Mouse (Mus musculus) skeletal muscle tissue, adult 2 months (tissue): Measurements from ENCODE around the gene Hunk.
A peak's percentile ranks its signal among the peaks of the same experiment; 100 is the strongest.

Experiments used
- DNase-seq: peaks from one replicate; pipeline ENCODE4 v3.0.0-alpha.2; 2012; ENCODE audit warnings: low read depth, low spot score

Gene Hunk

DNA sequence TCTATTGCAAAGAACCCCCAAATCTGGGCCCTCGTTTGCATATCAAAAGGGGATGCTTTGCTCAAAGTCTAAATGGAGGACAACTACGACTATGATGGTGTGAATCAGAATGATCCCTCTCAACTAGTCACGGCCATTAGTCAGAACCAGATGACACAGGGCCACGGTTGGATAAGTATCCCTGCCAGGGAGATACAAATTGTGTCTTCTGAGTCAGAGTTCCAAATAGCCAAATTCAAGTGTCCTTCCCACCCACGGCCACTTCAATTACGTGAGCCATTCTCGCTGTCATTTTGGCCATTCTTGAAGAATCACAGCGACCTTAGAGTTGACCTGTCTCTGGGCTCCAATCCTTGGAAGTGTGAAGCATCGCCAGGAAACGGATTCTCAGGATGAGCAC is 119.4 kb downstream of the Hunk start:
- peak; percentile 3 for DNase-seq

DNA sequence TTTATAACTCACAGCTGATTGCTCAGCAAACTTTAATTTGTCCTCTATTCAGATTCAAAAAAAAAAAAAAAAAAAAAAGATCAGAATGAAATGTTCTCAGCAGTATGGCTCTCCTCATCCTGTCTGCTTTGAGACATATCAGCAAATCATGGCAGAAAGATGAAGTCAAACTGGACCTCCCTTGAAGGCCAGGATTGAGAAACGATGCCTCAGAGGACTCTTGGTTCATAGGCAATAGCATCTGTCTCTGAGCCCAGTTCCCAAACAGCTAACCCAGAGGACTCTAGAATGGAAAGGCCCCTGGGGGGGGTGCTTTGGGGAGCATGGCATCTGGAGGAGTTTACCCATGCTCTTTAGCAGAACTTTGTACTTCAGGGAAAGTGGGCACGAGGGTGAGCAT is 119.9 kb downstream of the Hunk start:
- peak; percentile 6 for DNase-seq

DNA sequence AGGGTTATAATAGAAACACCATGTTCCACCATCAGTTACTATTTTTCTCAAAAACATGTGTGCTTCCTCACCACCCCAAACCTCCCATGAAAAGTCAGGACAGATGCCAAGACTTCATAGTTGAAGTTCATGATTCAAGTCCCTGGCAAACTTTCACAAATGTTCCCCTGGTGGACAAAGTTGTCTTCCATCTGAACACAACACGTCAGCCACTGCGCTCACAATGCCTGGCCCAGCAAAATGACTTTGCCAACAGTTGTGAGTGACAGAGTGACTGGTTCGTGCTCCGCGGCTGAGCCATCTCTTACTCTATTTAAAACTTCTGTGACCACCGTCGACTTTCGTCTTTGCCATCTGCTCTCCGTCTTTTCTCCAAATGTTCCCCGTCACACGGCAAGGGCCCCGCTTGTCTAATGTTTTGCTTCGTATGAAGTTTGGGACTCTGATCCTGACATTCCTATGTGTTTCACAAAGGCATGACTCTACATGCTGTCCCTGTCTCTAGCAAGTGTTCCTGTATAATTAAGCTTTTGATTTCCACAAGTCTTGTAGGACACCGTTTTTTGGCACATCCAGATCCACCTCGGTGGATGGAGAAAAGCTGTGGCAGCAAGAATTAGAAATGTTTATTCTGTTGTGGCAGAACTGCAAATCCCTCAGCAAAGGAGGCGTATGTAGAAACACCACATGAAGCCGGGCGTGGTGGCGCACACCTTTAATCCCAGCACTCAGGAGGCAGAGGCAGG is 125.9 kb downstream of the Hunk start:
- peak; percentile 68 for DNase-seq

DNA sequence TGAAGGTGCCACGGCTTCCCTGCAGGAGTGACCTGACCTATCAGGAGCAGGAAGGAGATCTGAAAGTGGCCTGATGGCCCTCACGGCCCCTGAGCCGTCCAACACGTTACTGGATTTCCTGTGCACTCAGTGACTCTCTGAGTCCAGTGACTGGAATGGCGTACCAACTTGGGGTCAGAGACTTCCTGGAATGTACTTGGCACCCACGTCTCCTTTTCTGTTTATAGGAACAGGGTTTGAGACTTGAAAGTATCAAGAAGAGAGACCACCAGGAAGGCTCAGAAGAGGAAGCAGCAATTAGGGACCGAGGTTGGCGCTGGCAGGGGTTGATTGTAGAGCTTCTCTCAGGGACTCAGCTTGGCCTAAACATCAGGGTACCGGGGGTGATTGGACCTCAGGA is 131.2 kb downstream of the Hunk start:
- DNase-seq, result no peak

DNA sequence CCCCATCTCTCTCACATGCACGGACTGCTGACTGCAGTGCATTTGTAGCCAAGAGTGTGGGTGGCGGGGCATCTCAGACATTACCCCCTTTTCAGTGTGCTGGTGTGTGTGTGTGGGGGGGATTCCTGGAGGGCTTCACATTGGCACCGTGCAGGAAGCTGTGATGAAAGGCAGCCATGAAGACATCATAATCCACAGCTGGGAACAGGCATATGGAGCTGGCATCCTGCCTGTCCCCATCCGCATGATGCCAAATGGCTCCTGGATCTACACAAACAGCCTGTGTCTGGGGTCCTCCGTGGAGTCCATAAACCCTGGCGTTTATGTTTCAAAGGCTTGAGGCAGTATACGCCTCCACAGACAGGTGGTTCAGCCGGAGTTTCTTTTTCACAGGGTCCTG is 132.4 kb downstream of the Hunk start:
- no peak for DNase-seq

DNA sequence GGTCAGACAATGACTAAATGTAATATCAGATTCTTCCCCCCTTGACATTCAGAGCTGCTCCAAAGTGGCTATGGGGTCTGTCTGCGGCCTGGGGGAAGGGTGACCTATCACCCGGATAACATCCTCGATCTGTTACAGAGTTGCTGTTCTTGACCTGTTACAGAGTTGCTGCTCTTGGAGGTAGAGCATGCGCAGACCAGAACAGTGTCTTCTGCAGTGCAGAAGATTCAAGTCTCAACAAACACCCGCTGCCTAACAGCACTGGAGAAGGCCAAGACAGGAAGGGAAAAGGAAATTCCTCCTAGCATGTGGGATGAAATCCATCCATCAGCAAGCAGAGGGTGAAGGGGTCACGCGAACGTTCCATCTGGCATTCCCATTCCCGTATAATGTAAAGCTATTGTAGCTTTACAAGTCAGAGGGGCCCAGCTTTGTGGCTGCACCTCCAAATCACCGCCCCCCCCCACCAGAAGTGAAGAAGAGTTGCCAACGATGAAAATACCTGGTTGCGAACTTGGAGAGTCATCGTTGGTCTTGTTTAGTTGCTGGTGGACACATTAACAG is 133.0 kb downstream of the Hunk start:
- DNase-seq, result no peak

DNA sequence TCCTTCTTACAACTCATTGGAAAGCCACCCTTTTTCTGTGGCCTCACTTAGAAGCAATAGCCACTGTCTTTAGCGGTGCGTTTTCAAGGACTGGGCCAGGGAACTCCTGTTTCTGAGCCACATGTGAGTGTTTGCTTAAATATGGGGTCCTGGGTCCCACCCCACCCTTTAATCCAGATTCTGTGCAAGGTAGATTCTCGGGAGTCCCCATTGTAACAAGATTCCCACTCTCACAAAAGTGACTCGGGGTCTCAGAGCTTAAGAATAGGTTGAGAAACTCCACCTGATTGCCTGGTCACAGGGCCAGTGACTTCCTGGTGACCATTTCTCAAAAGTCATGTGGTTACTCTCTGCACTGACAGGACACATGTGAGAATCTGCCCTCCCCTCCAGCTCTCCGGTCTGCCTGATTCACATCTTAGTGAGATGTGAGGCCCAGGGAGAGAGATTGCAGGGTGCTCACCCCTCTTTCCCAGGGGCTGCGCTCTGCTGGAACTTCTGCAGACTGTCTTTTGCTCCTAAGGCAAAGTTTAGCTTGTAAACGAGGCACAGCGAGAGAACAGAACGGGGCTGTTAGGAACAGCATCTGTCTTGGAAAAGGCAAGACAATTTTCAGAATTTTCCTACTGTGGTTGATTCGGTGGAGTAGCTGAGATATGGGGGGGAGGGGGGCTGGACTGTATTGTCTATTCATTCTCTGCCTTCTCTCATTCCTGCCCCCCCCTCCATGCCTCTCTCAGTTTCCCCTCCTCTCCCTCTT is 135.6 kb downstream of the Hunk start:
- no peak for DNase-seq

DNA sequence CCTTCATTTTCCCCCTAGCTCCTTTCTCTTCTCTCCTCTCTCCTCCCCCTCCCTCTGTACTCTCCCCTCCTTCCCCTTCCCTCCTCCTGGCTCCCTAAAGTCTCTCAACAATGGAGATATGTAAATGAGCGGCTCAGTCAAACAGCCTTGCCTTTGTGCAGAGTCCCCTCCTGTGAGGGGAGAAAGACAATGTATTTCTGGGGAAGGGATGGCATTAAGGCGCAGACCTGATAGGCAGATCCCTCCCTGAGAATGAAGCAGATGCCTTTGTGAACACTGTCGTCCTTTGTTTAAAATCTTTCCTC is 136.1 kb downstream of the Hunk start:
- no peak for DNase-seq

DNA sequence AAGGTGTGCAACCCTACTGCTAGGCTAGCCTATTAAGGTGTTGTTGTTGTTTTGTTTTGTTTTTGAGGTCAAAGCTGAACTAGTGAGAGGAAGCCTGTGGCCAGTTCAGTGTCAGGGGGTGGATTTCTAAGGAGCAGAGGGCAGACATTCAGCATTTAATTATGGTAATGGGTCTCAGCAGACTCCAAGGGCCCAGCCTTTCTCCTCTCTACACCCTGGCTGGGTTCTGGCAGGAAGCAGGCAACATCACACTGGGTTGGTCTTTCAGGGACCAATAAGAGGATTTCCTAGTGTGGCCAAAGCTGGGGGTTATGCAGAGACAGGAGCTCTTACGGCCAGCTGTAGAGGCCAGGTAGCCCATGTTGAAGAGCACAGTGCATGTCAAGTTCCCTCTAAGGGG is 136.8 kb downstream of the Hunk start:
- no peak for DNase-seq

DNA sequence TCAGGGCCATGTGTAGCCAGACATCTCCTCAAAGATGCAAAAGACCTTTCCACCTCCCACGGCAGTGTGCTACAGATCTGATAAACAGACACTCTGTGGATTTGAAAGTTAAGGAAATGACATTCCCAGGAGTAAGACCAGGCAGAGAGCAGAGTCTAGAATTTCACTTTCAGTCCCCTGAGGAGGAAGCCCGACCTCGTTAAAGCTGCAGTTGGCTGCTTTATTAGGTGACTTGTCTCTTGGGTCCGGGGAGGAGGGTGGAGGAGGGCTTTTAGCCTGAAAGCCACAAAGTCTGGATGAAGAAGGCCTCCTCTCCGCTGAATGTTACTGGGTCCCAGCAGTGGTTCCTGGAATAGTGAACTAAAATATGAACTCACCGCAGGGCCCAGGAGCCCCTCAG is 137.6 kb downstream of the Hunk start:
- no peak for DNase-seq

DNA sequence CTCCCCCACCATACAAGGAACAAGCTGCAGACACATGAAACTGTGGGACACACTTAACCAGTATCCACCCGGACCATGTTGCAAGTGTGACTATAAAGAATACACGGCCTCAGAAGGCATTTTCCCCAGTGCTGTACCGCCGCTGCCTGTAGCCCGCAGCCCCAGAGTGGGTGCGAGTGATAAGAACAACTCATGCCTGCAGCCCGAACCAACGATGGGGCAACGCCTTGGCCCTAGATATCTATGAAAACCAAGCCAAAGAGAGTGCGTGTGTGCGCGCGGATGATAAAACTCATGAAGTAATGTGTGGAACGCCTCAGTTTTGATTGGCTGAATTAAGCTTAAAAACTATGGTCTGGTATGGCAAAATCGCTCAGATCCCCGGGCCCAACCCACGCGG is 138.1 kb downstream of the Hunk start:
- no peak for DNase-seq

DNA sequence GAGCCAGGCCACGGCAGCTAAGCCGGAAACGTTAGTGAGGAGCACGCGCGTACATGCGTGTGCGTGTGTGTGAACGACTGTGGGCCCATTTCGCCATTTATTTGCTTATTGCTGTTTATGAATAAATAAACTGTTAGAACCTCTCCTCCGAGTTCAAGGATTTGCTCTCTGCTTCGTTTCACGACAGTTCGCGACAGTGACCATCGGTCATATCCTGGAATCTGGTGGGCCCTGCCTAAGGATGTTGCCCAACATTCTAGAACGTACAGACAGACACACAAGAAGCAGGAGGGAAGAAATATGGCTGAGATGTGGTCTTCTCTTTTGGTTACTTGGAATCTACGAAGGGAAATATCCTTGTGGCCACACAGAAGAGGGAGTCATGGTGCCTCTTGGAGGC is 138.6 kb downstream of the Hunk start:
- DNase-seq, result no peak

DNA sequence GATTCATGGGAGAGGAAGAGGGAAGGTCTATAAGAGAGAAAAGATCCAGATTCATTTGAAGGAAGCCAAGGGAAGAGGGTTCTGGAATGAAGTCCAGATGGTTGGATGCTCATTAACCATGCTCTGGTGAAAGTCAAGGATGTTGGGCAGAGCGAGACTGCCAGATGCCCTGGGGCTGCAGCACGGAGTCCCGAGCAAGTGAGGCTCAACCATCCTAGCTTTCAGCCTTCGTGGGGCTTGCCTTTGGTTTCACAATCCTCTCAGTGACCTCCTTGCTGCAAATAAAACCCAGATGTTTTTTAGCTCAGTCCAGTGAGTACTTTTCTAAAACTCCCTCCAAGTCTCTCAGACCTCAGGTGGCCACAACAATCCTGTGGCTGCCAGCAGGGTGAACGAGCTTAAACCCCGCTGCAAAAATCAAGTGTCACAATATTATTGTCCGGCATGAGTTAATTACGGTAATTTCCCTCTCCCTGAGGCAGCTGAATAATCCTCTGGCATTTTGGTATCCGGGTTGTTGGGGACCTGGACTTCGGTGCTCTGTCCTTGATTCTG is 147.4 kb downstream of the Hunk start:
- peak; percentile 47 for DNase-seq

DNA sequence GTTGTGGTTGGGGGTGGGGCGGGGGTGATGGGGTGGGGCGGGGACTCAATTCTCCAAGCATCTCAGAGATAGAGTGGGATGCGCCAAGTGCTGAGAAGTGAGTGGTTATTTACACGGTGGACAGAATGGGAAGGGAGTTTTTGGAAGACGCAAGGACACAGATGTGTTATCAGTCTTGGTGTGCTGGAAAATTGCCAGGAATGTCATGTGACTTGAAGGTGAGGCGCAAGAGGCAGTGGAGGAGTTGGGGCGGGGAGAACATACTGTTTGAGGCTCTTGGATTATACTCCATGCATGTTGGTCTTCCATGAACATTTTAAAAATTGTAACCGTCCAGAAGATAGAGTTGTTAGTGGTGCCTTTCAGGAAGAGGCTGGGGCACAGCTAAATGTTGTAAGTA is 148.8 kb downstream of the Hunk start:
- no peak for DNase-seq

DNA sequence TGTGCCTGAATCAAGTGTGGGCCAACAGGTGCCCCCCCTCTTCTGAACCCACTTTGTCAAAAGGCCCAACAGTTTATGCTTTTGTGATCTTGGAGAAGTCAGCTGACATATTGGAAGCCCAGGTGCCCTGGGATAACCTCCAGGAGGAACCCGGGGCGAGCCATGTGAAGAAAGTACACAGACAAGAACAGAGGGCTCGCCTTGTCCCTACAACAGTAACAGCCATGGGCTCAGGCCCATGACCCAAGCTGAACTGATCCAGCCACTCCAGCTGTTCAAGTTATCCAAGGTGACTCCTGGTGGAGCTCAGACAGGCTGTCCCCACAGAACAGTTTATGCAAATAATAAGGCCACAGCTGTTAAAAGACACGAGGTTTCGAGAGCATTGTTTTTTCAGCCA is 153.1 kb downstream of the Hunk start:
- peak; percentile 69 for DNase-seq

DNA sequence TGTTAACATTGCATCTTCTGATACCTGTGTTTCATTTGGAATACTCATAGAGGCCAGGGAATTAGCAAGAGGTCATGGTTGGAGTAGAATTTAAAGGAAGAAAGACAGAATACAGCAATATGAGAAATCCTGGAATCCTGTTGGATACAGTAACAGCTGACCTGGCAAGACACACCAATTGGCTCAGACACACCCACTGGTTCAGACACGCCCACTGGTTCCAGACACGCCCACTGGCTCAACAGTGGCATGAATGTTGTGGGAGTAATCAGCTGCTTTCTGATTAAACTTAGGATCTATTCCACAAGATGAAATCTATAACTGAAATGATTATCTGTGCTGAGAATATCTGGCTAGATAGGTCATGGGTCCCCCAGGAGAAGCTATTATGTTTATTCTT is 155.4 kb downstream of the Hunk start:
- no peak for DNase-seq

DNA sequence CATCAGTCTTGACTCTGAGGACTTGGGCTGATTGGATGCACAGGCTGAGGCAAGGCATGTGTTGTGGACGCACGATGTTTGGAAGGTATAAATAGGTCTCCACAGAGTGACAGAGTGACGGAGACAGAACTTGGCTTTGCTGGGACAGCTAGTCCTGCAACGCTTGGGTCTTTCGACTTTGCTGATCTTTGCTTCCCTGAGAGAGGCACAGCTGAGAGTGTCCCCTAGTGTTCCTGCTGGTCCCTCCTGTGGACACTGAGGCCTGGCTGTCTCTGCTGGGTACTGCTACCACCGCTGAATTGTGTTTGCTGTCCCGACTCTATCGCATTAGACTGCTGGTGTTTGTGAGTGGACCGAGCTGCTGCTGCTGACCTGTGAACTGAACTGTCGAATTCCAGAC is 156.6 kb downstream of the Hunk start:
- no peak for DNase-seq

DNA sequence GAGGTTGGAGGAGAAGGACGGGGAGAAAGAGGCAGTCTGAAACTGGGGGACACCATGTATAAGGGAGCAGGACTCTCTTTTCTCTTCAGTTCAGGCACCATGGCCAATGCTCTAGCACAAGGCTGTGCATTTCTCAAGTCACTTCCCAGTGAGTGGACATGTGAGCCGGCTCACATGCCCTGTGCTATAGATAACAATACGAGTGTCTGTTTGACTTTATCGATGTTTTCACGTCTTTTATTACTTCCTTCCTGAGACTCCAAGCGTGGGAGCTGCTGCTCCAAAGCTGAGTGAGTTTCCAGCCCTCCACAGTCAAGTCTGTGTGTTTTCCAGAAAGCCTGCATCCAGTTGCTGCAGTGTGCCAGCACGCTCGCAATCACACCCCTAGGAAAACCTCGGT is 158.4 kb downstream of the Hunk start:
- no peak for DNase-seq

DNA sequence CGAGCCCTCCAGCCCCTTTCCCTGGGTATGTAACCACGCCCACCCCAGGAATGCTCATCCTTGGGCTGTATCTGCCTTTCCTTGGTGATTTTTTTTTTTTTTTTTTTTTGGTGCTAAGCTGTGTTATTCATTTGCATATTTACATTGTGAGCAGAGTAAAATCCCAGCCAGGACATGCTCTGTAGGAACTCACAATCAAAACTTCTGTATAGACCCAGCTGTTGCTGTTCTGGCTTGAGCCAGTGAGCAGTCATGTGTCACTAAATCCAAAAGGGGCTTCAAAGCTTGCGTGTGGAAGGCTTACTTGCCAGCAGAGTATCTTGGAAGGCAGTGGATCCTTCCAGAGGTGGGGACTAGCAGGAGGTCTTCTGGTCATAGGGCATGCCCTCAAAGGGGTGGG is 159.7 kb downstream of the Hunk start:
- DNase-seq, result no peak

DNA sequence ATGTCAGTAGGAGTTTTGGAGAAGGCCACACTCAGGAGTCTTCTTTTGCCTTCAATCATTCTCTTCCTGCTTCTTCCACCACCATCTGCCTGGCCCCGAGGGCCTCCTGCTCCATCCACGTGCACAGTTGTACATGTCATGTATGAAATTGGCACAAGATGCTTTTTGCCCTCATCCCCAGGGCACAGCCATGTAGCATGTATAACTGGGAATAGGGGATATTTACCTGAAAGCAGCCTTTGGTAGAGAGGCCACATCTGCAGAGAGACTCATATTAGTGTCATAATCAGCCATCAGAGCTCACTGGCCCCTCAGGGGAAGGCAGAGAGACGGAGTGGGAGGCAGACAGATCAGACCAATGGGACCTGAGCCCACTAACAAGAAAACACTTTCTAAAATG is 160.8 kb downstream of the Hunk start:
- no peak for DNase-seq

DNA sequence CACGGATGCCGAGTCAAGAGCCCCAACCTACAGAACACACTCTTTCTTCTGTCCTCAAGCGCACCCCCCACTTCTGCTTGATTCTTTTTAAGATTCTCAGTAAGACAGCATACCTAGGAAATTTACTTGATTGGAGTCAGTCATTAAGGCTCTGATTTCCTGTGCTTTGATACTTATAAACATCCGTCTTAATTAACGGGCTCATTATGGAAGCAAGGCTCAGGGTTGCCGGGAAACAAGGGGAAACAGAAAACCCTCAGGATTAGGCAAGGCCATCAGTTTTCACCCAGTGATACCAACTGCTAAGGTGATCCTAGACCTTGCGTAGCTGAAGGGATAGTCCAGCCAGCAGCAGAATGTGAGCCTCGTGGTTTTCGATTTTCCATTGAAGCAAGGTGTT is 162.2 kb downstream of the Hunk start:
- DNase-seq, result no peak
